Mouse (Mus musculus) macrophage (primary cell): ENCODE data around the gene Gjb1. TPM values are rescaled to one million over a fixed set of nuclear protein-coding genes. Genes with fewer than 3 reads are reported as not detected.

Experiments
- H3K27ac ChIP-seq: fragments of 350-480 bp; formaldehyde crosslinking; 2 replicates; pipeline ENCODE4 v1.9.0; 2021
- H3K36me3 ChIP-seq: fragments of 350-480 bp; formaldehyde crosslinking; 2 replicates; pipeline ENCODE4 v1.9.0; 2021; ENCODE audit errors: inconsistent target
- H3K4me3 ChIP-seq: fragments of 350-480 bp; formaldehyde crosslinking; 2 replicates; pipeline ENCODE4 v1.9.0; 2021; ENCODE audit errors: inconsistent target
- H3K79me2 ChIP-seq: fragments of 350-480 bp; formaldehyde crosslinking; 2 replicates; pipeline ENCODE4 v1.9.0; 2021; ENCODE audit errors: inconsistent target
- WGBS: methylation state at CpG from one replicate; pipeline ENCODE4 v1.1.7; 2026; ENCODE audit warnings: inconsistent platforms; ENCODE audit not compliant: missing documents; 5-methylcytosine and 5-hydroxymethylcytosine counted together
- polyA plus RNA-seq: library from polyadenylated mRNA; stranded (reverse); fragments of 250-400 nt; gene quantifications from 3 replicates; pipeline ENCODE4 v1.2.4, GENCODE M21; 2018; ENCODE audit warnings: inconsistent platforms

The Gjb1 gene
- polyA plus RNA-seq, 1 experiment from 2014 or later, result not detected

GRCm38 (mm10) chrX:101429142-101429949 is 53.2 kb downstream of the Gjb1 start, which contains the start of gene Nono:
Gene Nono (plus strand): TSS chrX:101429318.
- 21% methylated on average over 47 of the region's 51 CpGs for WGBS
- Histone ChIP-seq H3K36me3 (no peaks in the 10 kb centered on the region), H3K27ac (peak within 1 kb of the TSS; percentile 89), H3K79me2 (peaks cover 47% of the 10 kb centered on the region), H3K4me3 (peak within 1 kb of the TSS; percentile 61)

GRCm38 (mm10) chrX:101429976-101430375 is 53.8 kb downstream of the Gjb1 start:
- 21% methylated on average over 13 of the region's 14 CpGs for WGBS
- Histone ChIP-seq H3K27ac (peak overlapping the region; percentile 89), H3K79me2 (peaks cover 53% of the 10 kb centered on the region), H3K4me3 (peak overlapping the region; percentile 61), H3K36me3 (no peaks in the 10 kb centered on the region)

Other genes starting within 250 kb of the Gjb1 start
- gene Snx12, start 153.8 kb upstream of the Gjb1 start, polyA plus RNA-seq, result 65.8 to 95.1 TPM (median 67.1 TPM) in 3 replicates
- 8.1 to 15.6 TPM (median 9.5 TPM) in 3 replicates for gene Foxo4, start 121.8 kb upstream of the Gjb1 start, polyA plus RNA-seq
- 0.23 TPM in 1 of 3 replicates, not detected in the others for gene Gm614, start 112.4 kb upstream of the Gjb1 start, polyA plus RNA-seq
- 107 to 237 TPM (median 204 TPM) in 3 replicates for gene Il2rg, start 108.1 kb upstream of the Gjb1 start, polyA plus RNA-seq
- gene Gm20489, start 107.4 kb upstream of the Gjb1 start, polyA plus RNA-seq, result not detected in 3 replicates
- gene Med12, start 102.3 kb upstream of the Gjb1 start, polyA plus RNA-seq, result 35.4 to 43.8 TPM (median 41.3 TPM) in 3 replicates
- not detected in 3 replicates for gene Nlgn3, start 77.2 kb upstream of the Gjb1 start, polyA plus RNA-seq
- 11.5 to 20.5 TPM (median 15.3 TPM) in 3 replicates for gene Zmym3, start 44.5 kb downstream of the Gjb1 start, polyA plus RNA-seq
- gene Nono, start 52.9 kb downstream of the Gjb1 start, polyA plus RNA-seq, result 169 to 225 TPM (median 178 TPM) in 3 replicates
- gene Itgb1bp2, start 72.7 kb downstream of the Gjb1 start, polyA plus RNA-seq, result 0.35 TPM in 1 of 3 replicates, not detected in the others
- 19.2 to 24.2 TPM (median 23.8 TPM) in 3 replicates for gene Taf1, start 156.4 kb downstream of the Gjb1 start, polyA plus RNA-seq